Mouse (Mus musculus): ENCODE data around the gene Mylk. TPM values are rescaled to one million over a fixed set of nuclear protein-coding genes. Genes with fewer than 3 reads are reported as not detected.

The Mylk gene
- polyA plus RNA-seq, 1 experiment from 2014 or later, result 4.2 TPM

- no peaks in the 10 kb centered on the region for H3K4me1 ChIP-seq (ENCODE audit: control insufficient read depth, insufficient read depth, low read length)
- H3K9ac ChIP-seq (ENCODE audit: low read length), result no peak overlapping the region
- no peak overlapping the region for H3K27ac ChIP-seq (ENCODE audit: low read depth, low read length)
- DNase-seq (ENCODE audit: low spot score) (no peak), ATAC-seq (no peak)
- no peak overlapping the region for H3K4me2 ChIP-seq (ENCODE audit: low read length)
- H3K36me3 ChIP-seq (ENCODE audit: control insufficient read depth, insufficient read depth, low read length), result peaks cover 6% of the 10 kb centered on the region; the same call in 1 of the 2 replicates
- no peaks in the 10 kb centered on the region for H3K27me3 ChIP-seq (replicated peaks; ENCODE audit: control insufficient read depth, insufficient read depth, low read length)
- WGBS, result 93% methylated on average over 4 of the region's 4 CpGs
- no peaks in the 10 kb centered on the region for H3K9me3 ChIP-seq (replicated peaks; ENCODE audit: control insufficient read depth, low read length)
- H3K4me3 ChIP-seq (ENCODE audit: low read depth, low read length), result no peak overlapping the region
Measured at GRCm38 (mm10) chr16:35025347-35025746, 280.3 kb downstream of the Mylk start.

- Histone ChIP-seq H3K27me3 (replicated peaks; ENCODE audit: control insufficient read depth, insufficient read depth, low read length) (no peaks in the 10 kb centered on the region), H3K4me3 (ENCODE audit: low read depth, low read length) (no peak overlapping the region), H3K36me3 (ENCODE audit: control insufficient read depth, insufficient read depth, low read length) (peaks cover 8% of the 10 kb centered on the region; the same call in 1 of the 2 replicates), H3K4me2 (ENCODE audit: low read length) (no peak overlapping the region), H3K27ac (ENCODE audit: low read depth, low read length) (no peak overlapping the region), H3K4me1 (ENCODE audit: control insufficient read depth, insufficient read depth, low read length) (no peaks in the 10 kb centered on the region), H3K9me3 (replicated peaks; ENCODE audit: control insufficient read depth, low read length) (no peaks in the 10 kb centered on the region), H3K9ac (ENCODE audit: low read length) (no peak overlapping the region)
- 72% methylated on average over 3 of the region's 3 CpGs for WGBS
- ATAC-seq, result no peak
- DNase-seq (ENCODE audit: low spot score), result no peak
Measured at GRCm38 (mm10) chr16:35033241-35033640, 288.2 kb downstream of the Mylk start.

GRCm38 (mm10) chr16:35033809-35034577, 289.0 kb downstream of the Mylk start:
- no peak overlapping the region for H3K4me2 ChIP-seq (ENCODE audit: low read length)
- no peak overlapping the region for H3K9ac ChIP-seq (ENCODE audit: low read length)
- DNase-seq (ENCODE audit: low spot score) (no peak), ATAC-seq (no peak)
- WGBS, result 61% methylated on average over 8 of the region's 8 CpGs
- H3K4me3 ChIP-seq (ENCODE audit: low read depth, low read length), result no peak overlapping the region
- no peak overlapping the region for H3K27ac ChIP-seq (ENCODE audit: low read depth, low read length)
- no peaks in the 10 kb centered on the region for H3K9me3 ChIP-seq (replicated peaks; ENCODE audit: control insufficient read depth, low read length)
- peaks cover 8% of the 10 kb centered on the region; the same call in 1 of the 2 replicates for H3K36me3 ChIP-seq (ENCODE audit: control insufficient read depth, insufficient read depth, low read length)
- no peaks in the 10 kb centered on the region for H3K27me3 ChIP-seq (replicated peaks; ENCODE audit: control insufficient read depth, insufficient read depth, low read length)
- no peaks in the 10 kb centered on the region for H3K4me1 ChIP-seq (ENCODE audit: control insufficient read depth, insufficient read depth, low read length)

- WGBS, result 92% methylated on average over 5 of the region's 5 CpGs
Measured at GRCm38 (mm10) chr16:35034971-35035370, 290.0 kb downstream of the Mylk start.

GRCm38 (mm10) chr16:35036754-35037153, 291.7 kb downstream of the Mylk start:
- Histone ChIP-seq H3K9me3 (replicated peaks; ENCODE audit: control insufficient read depth, low read length) (no peaks in the 10 kb centered on the region), H3K4me3 (ENCODE audit: low read depth, low read length) (no peak overlapping the region), H3K27ac (ENCODE audit: low read depth, low read length) (no peak overlapping the region), H3K36me3 (ENCODE audit: control insufficient read depth, insufficient read depth, low read length) (peaks cover 18% of the 10 kb centered on the region; the same call in 1 of the 2 replicates), H3K4me2 (ENCODE audit: low read length) (no peak overlapping the region), H3K27me3 (replicated peaks; ENCODE audit: control insufficient read depth, insufficient read depth, low read length) (no peaks in the 10 kb centered on the region), H3K4me1 (ENCODE audit: control insufficient read depth, insufficient read depth, low read length) (no peaks in the 10 kb centered on the region), H3K9ac (ENCODE audit: low read length) (no peak overlapping the region)
- ATAC-seq (no peak), DNase-seq (ENCODE audit: low spot score) (no peak)
- WGBS, result 68% methylated on average over 5 of the region's 5 CpGs

More at GRCm38 (mm10) chr16:35034971-35035370, 290.0 kb downstream of the Mylk start:
- H3K4me3 ChIP-seq (ENCODE audit: low read depth, low read length), result no peak overlapping the region
- no peak for DNase-seq (ENCODE audit: low spot score)
- ATAC-seq, result no peak
- H3K9ac ChIP-seq (ENCODE audit: low read length), result no peak overlapping the region
- no peak overlapping the region for H3K4me2 ChIP-seq (ENCODE audit: low read length)
- no peak overlapping the region for H3K27ac ChIP-seq (ENCODE audit: low read depth, low read length)
- H3K9me3 ChIP-seq (replicated peaks; ENCODE audit: control insufficient read depth, low read length), result no peaks in the 10 kb centered on the region
- H3K4me1 ChIP-seq (ENCODE audit: control insufficient read depth, insufficient read depth, low read length), result no peaks in the 10 kb centered on the region
- H3K36me3 ChIP-seq (ENCODE audit: control insufficient read depth, insufficient read depth, low read length), result peaks cover 8% of the 10 kb centered on the region; the same call in 1 of the 2 replicates
- no peaks in the 10 kb centered on the region for H3K27me3 ChIP-seq (replicated peaks; ENCODE audit: control insufficient read depth, insufficient read depth, low read length)

GRCm38 (mm10) chr16:35038343-35039057, 293.5 kb downstream of the Mylk start:
- DNase-seq (ENCODE audit: low spot score) (no peak), ATAC-seq (no peak)
- Histone ChIP-seq H3K9me3 (replicated peaks; ENCODE audit: control insufficient read depth, low read length) (no peaks in the 10 kb centered on the region), H3K27me3 (replicated peaks; ENCODE audit: control insufficient read depth, insufficient read depth, low read length) (no peaks in the 10 kb centered on the region), H3K4me1 (ENCODE audit: control insufficient read depth, insufficient read depth, low read length) (no peaks in the 10 kb centered on the region), H3K36me3 (ENCODE audit: control insufficient read depth, insufficient read depth, low read length) (peaks cover 13% of the 10 kb centered on the region; the same call in 1 of the 2 replicates), H3K27ac (ENCODE audit: low read depth, low read length) (no peak overlapping the region), H3K9ac (ENCODE audit: low read length) (no peak overlapping the region), H3K4me2 (ENCODE audit: low read length) (no peak overlapping the region), H3K4me3 (ENCODE audit: low read depth, low read length) (no peak overlapping the region)
- 12% methylated on average over 4 of the region's 4 CpGs for WGBS

- H3K9me3 ChIP-seq (replicated peaks; ENCODE audit: control insufficient read depth, low read length), result no peaks in the 10 kb centered on the region
- H3K4me1 ChIP-seq (ENCODE audit: control insufficient read depth, insufficient read depth, low read length), result no peaks in the 10 kb centered on the region
- no peaks in the 10 kb centered on the region for H3K27me3 ChIP-seq (replicated peaks; ENCODE audit: control insufficient read depth, insufficient read depth, low read length)
- WGBS, result 57% methylated on average over 1 of the region's 1 CpGs
- no peak overlapping the region for H3K4me2 ChIP-seq (ENCODE audit: low read length)
- peaks cover 13% of the 10 kb centered on the region; the same call in 1 of the 2 replicates for H3K36me3 ChIP-seq (ENCODE audit: control insufficient read depth, insufficient read depth, low read length)
- ATAC-seq (no peak), DNase-seq (ENCODE audit: low spot score) (no peak)
- no peak overlapping the region for H3K4me3 ChIP-seq (ENCODE audit: low read depth, low read length)
- H3K9ac ChIP-seq (ENCODE audit: low read length), result no peak overlapping the region
- no peak overlapping the region; the same call in 1 of the 2 replicates for H3K27ac ChIP-seq (ENCODE audit: low read depth, low read length)
Measured at GRCm38 (mm10) chr16:35040154-35040553, 295.1 kb downstream of the Mylk start.

GRCm38 (mm10) chr16:35041001-35041400, 296.0 kb downstream of the Mylk start:
- no peak for ATAC-seq
- H3K9me3 ChIP-seq (replicated peaks; ENCODE audit: control insufficient read depth, low read length), result no peaks in the 10 kb centered on the region
- H3K4me2 ChIP-seq (ENCODE audit: low read length), result no peak overlapping the region
- no peaks in the 10 kb centered on the region for H3K4me1 ChIP-seq (ENCODE audit: control insufficient read depth, insufficient read depth, low read length)
- DNase-seq (ENCODE audit: low spot score), result no peak
- no peak overlapping the region for H3K4me3 ChIP-seq (ENCODE audit: low read depth, low read length)
- WGBS, result 88% methylated on average over 7 of the region's 7 CpGs
- H3K27ac ChIP-seq (ENCODE audit: low read depth, low read length), result no peak overlapping the region
- no peaks in the 10 kb centered on the region for H3K27me3 ChIP-seq (replicated peaks; ENCODE audit: control insufficient read depth, insufficient read depth, low read length)
- H3K36me3 ChIP-seq (ENCODE audit: control insufficient read depth, insufficient read depth, low read length), result peaks cover 13% of the 10 kb centered on the region; the same call in 1 of the 2 replicates
- H3K9ac ChIP-seq (ENCODE audit: low read length), result no peak overlapping the region
